28 mouse cellular contexts compared by ENCODE assay signal in genomic region chr12:25114426-25114825, GRCm38 (mm10).
"Had no signal": no experiment of that assay in that cellular context is flagged by ENCODE, and none has a peak within 500 bp of the region (broad histone marks: within the 10 kb centered on the region; RNA-seq: fewer than 3 reads in every experiment).

No protein-coding gene starts in this region.

- H3K9ac ChIP-seq: heart, embryonic 13.5 days; heart, embryonic 15.5 days; hindbrain, embryonic 12.5 days; hindbrain, embryonic 14.5 days; kidney, embryonic 15.5 days; limb, embryonic 13.5 days; limb, embryonic 15.5 days; liver, embryonic 12.5 days; liver, embryonic 14.5 days had no signal

- H3K27me3 ChIP-seq: heart, embryonic 13.5 days; heart, embryonic 15.5 days; kidney, embryonic 15.5 days; limb, embryonic 13.5 days; limb, embryonic 15.5 days; liver, embryonic 12.5 days had no signal

- DNase-seq: gastrocnemius, postnatal 14 days; gastrocnemius, postnatal 36 days; heart, adult 11 months; heart, adult 2 months; heart, postnatal 14 days; heart, postnatal 36 days; kidney, adult 11 months; kidney, adult 2 months; kidney, adult 9 months; kidney, postnatal 14 days; kidney, postnatal 36 days; layer of hippocampus, adult 9-11 months; layer of hippocampus, postnatal 36 days; left cerebral cortex, postnatal 4 days; lung, adult 18-20 months had no signal

- H3K9me3 ChIP-seq: heart, embryonic 15.5 days; hindbrain, embryonic 12.5 days; kidney, embryonic 15.5 days; limb, embryonic 15.5 days; liver, embryonic 12.5 days had no signal

- ATAC-seq: hindbrain, embryonic 16.5 days; intestine, embryonic 16.5 days; liver, embryonic 12.5 days had no signal

- H3K4me2 ChIP-seq: heart, embryonic 11.5 days; heart, embryonic 13.5 days; heart, embryonic 15.5 days; hindbrain, embryonic 12.5 days; hindbrain, embryonic 14.5 days; kidney, embryonic 15.5 days; limb, embryonic 13.5 days; limb, embryonic 15.5 days; liver, embryonic 12.5 days had no signal

- H3K27ac ChIP-seq: heart, adult 2 months; heart, embryonic 13.5 days; heart, embryonic 15.5 days; hindbrain, embryonic 12.5 days; hindbrain, embryonic 14.5 days; kidney, embryonic 15.5 days; kidney, postnatal 0 days; limb, embryonic 13.5 days; limb, embryonic 15.5 days; liver, embryonic 12.5 days; liver, embryonic 14.5 days had no signal

- H3K4me3 ChIP-seq: heart, adult 2 months; heart, embryonic 13.5 days; heart, embryonic 15.5 days; hindbrain, embryonic 12.5 days; kidney, embryonic 15.5 days; limb, embryonic 13.5 days; limb, embryonic 15.5 days; liver, embryonic 12.5 days had no signal

- H3K36me3 ChIP-seq: heart, embryonic 13.5 days; heart, embryonic 15.5 days; hindbrain, embryonic 12.5 days; kidney, embryonic 15.5 days; limb, embryonic 13.5 days; limb, embryonic 15.5 days; liver, embryonic 12.5 days had no signal
